Mouse (Mus musculus): ENCODE measurements around the gene Tex35. TPM values are rescaled to one million over a fixed set of nuclear protein-coding genes. Genes with fewer than 3 reads are reported as not detected.

The Tex35 gene
- total RNA-seq, 2 experiments from 2014 or later, result not detected

DNA sequence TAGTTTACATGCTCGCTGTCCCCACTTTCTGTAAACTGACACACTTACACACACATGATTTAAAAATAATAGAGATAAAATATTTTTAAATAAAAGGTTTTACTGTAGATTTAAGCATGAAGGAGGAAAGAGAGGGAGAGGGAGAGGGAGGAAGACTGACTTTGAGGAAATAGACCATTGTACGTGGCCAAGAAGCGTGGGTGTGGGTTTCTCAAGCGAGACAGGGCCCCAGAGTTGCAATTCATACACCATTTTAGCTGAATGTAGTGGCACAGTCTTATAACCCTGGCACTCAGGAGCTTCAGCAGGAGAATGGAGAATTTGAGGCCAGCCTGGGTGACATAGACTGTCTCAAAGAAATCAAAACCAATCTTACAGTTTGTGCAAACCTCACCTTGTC is 25.5 kb downstream of the Tex35 start:
- no peak for ATAC-seq (replicated peaks; ENCODE audit: low FRiP score, poor library complexity, severe bottlenecking)

DNA sequence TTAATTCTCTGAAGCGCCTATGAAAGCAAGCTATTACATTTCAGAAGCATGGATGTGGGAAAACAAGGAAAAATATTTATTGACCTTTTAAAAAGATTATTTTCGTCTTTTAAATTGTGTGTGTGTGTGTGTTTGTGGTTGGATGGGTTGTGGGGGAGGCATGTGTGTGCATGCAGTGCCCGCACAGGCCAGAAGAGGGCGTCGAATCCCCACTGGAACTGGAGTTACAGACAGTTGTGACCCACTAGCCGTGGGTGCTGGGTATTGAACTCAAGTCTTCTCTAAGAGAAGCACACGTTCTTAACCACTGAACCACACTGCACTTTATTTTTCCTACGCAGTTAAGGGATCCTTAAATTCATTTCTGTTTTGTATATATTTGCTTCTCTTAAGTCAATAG is 26.5 kb downstream of the Tex35 start:
- ATAC-seq (replicated peaks; ENCODE audit: low FRiP score, poor library complexity, severe bottlenecking), result no peak

DNA sequence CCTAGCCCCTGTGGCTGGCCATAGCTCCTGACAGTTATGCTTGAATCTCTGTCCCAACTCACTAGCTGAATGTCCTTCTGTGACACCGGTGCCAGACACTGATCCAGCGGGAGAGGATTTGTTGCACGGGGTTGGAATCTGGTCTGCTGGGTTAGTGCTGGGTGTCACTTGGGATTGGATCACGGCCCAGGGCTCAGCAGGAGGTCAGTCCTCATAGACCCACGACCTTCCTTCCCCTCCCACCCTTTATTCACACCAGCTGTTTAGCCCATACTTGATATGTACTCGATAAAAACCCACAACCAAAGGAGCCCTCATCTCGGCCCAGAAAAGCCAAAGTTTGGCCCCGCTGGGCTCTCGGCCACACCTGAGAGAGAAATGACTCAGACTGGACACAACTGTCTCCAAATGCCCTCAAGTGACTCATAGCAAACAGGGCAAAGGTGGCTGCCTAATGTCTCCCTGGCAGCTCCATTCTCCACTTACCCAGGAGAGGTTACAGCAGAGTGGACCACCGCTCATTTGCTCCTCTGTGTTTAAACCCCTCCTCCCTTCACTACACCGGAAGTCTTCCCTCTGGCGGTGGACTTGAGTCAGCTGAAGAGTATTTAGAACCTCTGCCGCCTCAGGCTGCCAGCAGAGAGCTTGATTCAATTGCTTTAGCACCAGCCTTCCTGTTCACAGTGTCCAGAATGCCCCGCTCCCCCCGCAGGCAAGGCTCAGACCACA is 27.2 kb downstream of the Tex35 start:
- no peak for ATAC-seq (replicated peaks; ENCODE audit: low FRiP score, poor library complexity, severe bottlenecking)

DNA sequence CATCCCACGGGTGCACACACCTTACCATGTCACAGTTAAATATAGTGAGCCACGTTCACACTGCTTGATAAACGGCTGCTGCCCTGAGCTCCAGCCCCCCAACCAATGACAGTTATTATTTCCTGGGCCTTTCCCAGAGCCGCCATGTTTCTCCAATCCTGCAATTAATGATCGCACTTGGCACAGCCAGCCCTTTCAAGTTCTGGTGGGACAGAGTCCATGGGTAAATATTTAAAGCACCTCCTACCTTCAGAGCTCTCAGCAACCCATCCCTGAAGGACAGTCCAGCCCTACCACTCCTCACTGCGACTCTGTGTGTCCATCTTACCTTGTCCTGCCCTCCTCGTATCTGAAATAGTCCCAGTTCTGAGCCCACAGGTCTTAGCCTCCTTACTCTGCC is 28.4 kb downstream of the Tex35 start:
- no peak for ATAC-seq (replicated peaks; ENCODE audit: low FRiP score, poor library complexity, severe bottlenecking)

DNA sequence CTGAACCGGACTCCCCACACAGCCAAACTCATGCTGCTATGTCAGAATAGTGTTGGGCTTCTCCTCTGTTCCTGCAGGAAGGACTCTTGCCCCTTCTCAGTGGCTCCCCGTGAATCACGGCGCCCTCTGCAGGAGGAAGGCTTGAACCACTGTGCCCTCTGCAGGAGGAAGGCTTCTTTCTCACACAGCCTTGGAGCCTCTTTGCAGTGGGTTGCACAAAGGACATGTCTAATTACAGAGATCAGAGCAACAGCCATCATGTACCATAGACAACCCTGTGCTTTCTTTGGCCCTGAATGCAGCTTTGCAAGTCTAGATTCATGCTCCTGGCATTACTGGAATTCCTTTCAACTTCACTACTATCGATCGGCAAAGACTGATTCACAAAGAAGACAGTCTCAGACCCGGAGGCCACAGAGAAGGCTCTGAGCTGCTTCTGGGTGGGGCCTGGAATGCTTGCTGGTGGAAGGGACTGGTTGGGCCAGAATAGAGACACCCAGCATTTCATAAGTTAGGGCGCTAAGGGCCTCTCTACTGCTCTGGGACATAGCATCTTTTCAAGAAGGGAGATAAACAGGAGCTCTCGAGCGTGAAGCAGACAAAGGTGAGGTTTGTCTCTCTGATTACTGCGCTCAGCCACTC is 29.0 kb downstream of the Tex35 start:
- ATAC-seq (replicated peaks; ENCODE audit: low FRiP score, poor library complexity, severe bottlenecking), result no peak

DNA sequence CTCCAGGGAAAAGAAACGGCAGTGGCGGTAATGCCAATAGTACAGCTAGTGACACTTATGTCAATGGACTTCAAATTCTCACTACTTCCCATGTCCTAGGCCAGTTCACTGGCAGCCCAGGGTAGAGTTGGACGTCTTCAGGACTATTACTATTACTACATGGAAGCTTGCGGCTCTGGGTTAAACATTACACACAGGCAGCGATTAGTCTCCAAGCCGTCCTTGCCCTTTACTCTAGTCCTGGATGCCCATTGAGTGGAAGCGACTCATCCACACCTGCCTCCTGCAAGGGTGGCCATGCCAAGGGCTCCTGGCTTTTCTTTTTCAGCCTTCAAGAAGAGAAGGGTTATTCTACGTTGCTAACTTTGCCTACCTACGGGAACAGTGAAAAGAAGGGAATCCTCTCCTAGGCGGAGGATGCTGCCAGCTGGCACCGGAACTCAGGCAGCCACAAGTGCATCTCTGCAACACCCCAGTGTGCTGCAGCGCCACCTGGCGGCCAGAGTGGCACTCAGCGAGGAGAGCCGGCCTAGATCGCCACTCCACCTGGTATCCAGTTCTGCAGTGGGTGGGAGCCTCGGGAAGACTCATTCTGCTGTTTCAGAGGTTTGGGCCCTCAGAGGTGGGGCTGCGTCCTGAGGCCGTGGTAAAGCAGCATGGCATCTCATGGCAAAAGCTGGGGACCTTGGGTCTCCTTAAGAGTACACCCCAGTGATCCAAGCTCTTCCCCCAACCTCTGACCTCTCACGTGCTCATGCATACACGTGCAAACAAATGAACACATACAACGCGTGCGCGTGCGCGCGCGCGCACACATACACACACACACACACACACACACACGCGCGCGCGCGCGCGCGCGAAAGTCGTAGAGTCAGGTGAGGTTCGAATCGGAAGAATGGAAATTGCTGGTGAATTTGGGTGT is 31.4 kb downstream of the Tex35 start:
- peak; percentile 84 for ATAC-seq (replicated peaks; ENCODE audit: low FRiP score, poor library complexity, severe bottlenecking)

DNA sequence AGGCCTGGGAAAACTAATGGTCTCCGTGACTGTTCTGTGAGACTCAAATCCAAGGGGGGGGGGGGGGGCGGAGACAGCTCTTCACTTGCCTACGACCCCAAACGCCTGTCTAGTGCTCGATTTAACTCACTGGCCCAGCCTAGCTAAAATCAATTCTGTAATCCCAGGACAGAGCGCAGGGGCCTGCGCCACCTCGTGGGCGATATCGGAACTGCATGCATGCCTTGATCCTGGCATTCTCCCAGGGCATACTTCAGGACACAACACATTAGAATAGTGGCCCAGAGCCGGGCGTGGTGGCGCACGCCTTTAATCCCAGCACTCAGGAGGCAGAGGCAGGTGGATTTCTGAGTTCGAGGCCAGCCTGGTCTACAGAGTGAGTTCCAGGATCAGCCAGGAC is 32.2 kb downstream of the Tex35 start:
- ATAC-seq (replicated peaks; ENCODE audit: low FRiP score, poor library complexity, severe bottlenecking), result peak; percentile 74

DNA sequence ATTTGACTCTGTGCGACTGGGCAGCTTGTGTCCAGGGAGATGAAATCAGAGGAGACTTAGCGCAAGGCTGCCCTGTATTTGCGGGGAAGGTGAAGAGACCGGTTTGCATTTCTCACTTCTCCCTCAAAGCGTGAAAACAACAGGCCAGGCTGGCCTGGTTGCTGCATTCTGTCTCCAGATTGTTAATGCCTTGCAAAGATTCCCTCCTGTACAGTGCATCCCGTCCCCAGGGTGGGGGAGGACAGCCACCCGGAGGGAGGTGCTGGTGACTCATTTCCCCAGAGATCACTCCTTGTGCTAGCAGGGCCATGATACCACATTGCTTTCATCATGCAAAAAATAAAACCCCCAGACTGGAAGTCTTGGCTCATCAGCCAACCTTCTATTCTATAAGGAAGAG is 33.5 kb downstream of the Tex35 start:
- no peak for ATAC-seq (replicated peaks; ENCODE audit: low FRiP score, poor library complexity, severe bottlenecking)

DNA sequence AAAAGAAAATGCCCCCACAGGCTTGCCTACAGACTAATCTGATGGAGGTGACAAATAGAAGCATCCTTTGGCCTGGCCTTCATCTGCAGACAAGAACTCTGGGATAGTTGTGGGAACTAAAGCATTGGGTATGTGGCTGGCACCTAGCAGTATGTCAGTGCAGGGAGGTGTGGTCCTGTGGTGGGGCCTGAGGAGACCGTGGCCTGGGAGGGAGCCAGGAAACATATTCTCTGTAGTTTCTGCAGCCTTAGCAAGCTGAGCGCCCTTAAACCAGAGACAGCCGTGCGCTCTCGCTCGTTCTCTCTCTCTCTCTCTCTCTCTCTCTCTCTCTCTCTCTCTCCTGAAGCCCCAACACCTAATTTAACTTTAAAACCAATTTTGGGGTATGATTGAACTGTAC is 34.1 kb downstream of the Tex35 start:
- no peak for ATAC-seq (replicated peaks; ENCODE audit: low FRiP score, poor library complexity, severe bottlenecking)

DNA sequence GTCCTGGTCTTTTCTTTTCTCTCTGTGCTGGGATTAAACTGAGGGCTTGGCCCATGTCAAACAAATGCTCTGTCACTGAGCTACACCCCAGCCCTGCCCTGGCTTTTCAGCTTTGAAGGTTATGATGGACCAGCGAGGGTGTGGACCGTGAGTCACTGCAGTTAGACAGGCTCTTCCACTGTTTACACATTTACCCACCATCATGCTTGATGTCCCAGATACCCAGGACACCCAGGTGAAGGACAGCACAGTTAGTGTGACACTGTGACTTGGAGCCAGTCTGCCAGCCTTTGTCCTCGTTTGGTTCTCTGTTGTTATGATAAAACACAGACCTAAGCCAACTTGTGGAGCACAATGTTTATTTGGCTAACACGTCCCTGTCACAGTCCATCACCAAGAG is 34.9 kb downstream of the Tex35 start:
- ATAC-seq (replicated peaks; ENCODE audit: low FRiP score, poor library complexity, severe bottlenecking), result no peak

DNA sequence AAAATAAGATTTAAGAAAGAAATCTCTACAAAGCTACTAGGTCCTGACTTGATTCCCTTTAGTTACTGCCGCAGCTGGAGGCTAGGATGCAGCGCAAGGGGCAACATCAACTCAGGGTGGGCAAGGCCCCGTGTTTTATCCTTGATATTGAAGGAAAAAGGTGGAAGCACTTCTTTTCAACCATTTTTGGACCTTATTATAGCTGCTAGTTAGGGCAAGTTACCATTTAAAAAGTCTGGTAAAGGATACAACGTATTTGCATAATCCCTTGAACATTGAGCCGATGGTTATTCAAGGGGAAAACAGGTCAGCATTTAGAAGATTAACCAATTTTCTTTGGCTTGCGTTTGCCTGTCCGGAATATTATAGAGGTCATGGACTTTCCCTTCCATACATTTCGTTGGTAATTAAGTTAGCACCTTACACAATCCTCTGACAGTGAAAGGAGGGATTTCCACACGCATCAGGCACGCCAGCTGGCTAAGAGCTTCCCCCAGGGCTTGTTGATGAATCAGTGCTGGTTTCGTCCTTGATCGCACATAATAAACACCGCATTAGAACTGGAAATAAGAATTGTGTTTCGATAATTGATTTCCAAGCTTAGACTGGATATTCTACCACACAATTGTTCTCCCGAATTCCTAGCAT is 39.2 kb downstream of the Tex35 start:
- ATAC-seq (replicated peaks; ENCODE audit: low FRiP score, poor library complexity, severe bottlenecking), result no peak

DNA sequence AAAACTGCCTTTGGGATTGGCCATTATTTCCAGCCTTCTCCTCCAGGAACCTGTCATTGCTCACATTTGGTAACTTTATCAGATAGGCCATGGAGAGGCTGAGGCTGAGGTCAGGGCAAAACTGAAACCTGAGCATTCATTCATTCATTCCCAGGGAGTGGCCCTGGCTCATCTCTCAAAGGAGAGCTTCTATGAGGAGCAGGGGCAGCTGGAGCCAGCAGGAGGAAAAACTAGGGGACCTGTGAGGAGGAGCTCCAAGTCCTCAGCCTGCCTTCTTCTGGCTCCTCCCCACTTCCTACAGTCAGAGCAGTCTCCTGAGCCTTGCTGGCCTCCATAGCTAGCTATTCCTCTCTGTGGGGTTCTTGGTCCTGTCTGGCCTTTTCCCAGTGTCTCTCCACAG is 40.2 kb downstream of the Tex35 start:
- ATAC-seq (replicated peaks; ENCODE audit: low FRiP score, poor library complexity, severe bottlenecking), result no peak

DNA sequence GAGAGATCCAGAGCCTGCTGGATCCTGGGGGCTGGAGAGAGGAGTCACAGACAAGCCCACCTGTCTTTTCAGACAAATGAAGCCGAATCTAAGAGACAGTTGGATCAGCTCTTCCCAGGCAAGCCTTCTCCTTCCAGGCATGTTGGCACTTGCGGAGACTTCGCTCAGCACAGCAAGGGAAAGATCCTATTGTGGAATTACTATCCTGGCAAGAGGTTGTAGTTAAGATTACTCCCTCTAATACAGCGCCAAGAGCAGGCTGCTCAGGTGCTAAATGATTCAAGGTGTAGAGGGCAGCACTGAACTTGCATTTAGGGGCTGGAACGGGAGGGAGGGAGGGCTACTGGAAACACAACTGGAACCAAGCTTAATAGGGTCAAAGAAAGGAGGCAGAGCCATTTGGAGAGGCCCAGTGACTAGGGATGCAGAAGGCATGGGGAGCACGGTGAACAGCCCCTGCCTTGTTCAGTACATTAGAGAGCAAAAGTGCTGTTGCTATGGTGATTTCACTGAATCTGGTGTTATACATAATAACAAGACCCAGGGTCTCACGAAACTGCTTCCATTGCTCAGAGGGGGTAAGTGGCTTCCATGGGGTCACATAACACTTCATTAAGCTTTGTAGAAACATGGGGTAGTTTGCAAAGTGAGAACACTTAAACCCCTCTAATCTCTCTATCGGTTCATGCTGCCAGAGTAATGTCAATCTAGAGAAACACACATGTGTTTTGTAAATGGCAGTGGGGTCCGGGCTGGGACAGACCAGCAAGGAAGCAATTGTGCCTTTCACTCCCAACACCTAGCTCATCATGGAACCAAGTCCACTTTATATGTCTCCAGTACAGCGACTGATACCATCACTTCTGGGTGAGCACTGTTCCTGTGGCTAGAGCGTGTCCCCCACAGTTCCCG is 42.4 kb downstream of the Tex35 start:
- ATAC-seq (replicated peaks; ENCODE audit: low FRiP score, poor library complexity, severe bottlenecking), result no peak

DNA sequence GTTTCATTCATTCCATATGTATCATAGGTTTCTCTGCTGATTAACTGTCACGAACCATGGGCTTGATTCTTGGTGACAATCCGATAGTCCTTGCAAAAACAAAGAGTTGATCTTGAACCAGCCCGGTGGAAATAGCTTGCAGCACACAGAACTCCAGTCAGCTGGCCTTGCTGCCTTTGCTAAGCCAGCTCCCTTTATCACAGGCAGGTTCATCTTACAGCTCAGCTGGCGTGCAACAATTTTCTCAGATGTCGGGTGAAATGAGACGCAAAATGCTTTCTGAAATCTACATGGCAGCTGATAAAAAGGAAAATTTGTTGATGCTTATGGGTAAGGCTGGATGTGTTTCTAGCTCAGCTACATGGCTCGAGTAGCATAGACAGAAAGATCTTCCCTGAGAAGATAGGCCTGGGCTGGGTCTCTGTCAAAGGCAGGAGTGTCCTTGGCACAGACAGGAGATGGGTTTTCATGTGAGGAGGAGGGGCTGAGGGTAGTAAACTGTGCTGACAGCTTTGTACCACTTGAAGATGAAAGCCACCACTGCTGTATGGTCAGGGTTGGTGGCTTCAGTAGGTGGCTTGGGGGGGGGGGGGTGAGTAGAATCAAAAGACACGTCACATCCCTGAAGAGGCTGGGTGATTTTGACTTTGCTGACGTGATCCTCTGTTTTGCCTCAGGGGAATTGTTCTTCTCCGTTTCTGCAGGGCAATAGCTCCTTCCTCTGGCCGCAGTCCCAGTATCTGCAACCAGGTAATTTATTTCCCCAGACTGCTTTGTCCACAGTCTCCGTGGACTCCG is 45.0 kb downstream of the Tex35 start:
- ATAC-seq (replicated peaks; ENCODE audit: low FRiP score, poor library complexity, severe bottlenecking), result no peak

DNA sequence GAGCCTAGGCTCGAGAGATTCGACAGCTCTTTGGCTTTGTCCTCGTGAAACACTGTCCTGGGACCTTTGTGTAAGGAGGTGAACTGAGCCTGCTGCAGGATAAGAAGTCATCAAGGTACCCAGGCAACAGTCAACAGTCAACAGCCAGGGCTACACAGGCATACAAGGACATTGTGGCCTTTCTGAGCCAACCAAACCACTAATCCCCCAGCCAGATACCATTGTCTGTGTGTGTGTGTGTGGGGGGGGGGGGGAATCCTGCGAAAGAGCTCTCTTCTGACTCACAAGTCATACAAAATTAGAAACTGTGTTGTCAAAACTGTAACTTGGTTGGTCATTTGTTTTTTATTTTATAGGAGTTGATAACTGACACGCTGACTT is 46.0 kb downstream of the Tex35 start:
- no peak for ATAC-seq (replicated peaks; ENCODE audit: low FRiP score, poor library complexity, severe bottlenecking)

DNA sequence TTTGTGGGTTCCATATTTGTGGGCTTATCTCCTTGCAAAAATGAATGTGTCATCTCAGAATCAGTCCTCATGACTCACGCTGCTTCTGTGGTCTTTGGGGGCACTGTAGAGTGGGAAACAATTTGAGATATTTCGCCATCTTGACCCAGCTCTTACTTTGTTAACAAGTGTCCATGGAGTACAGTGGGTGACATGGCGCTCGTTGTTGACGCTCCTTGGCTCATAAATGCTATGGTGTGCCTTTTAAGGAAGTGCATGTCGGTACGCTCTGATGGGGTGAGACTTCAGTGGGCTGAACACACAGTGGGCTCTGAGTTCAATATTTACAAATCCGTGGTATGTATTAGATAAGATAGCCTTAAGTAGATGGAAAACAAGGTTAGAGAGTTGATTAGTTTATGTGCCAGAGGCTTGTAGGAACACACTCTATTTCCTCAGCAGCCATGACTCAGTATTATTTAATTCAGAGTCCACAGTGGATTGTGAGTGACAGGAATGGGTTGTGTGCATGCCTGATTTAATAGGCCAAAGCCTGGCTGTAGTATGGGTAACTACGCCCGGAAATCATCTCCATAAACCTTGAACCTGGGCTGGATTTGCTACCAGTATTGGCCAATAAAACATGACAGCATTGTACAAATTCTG is 46.6 kb downstream of the Tex35 start:
- ATAC-seq (replicated peaks; ENCODE audit: low FRiP score, poor library complexity, severe bottlenecking), result no peak

DNA sequence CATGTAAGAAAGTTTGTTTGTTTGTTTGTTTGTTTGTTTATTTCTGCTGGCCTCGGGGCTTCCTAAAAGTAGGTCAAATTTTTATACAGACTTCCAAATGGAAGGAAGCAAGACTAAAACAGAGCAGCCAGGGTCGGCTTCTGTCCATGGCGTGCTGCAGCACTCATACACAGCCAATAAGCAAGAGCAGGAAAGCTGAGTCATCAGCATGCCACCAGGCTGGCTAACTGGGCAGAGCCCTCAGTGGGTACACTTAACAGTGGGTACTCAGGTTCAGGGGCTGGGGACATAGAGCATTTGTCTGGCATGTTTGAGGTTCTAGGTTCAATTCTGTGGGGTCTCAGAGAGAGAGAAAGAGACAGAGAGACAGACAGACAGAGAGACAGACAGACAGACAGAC is 47.3 kb downstream of the Tex35 start:
- ATAC-seq (replicated peaks; ENCODE audit: low FRiP score, poor library complexity, severe bottlenecking), result no peak
